Mouse (Mus musculus): Measurements from ENCODE around the gene Gm35315. TPM values are rescaled to one million over a fixed set of nuclear protein-coding genes. Genes with fewer than 3 reads are reported as not detected.
A peak's percentile ranks its signal among the peaks of the same experiment; 100 is the strongest.
"Not testable (repeated sequence)": the region's sequence is repeated elsewhere in the genome, so short reads cannot be mapped to it uniquely, and the experiment has no call there.

Gm35315 gene
- polyA plus RNA-seq, 1 experiment from 2014 or later = 1.1 TPM

- Histone ChIP-seq H3K4me2 (ENCODE audit: low read length) (peak overlapping the region; percentile 49), H3K9me3 (ENCODE audit: control insufficient read depth, low read length) (no peaks in the 10 kb centered on the region), H3K27me3 (replicated peaks; ENCODE audit: control insufficient read depth, insufficient read depth, low read length) (no peaks in the 10 kb centered on the region), H3K9ac (ENCODE audit: low read length) (peak overlapping the region; percentile 37), H3K36me3 (ENCODE audit: control insufficient read depth, insufficient read depth, low read length) (no peaks in the 10 kb centered on the region), H3K4me3 (ENCODE audit: low read depth, low read length) (peak overlapping the region; percentile 42), H3K27ac (ENCODE audit: low read depth) (peak overlapping the region; percentile 55), H3K4me1 (replicated peaks; ENCODE audit: control insufficient read depth, insufficient read depth, low read length) (no peaks in the 10 kb centered on the region)
- WGBS = 5% methylated on average over 4 of the region's 4 CpGs
- peak; percentile 50 for DNase-seq (ENCODE audit: low spot score)
- ATAC-seq (replicated peaks; ENCODE audit: low FRiP score, low TSS enrichment, low read depth) = peak; percentile 23
Measured at GRCm38 (mm10) chr5:110094847-110095213, 610 bp upstream of the Gm35315 start.

- Histone ChIP-seq H3K4me1 (replicated peaks; ENCODE audit: control insufficient read depth, insufficient read depth, low read length) (no peaks in the 10 kb centered on the region), H3K9me3 (ENCODE audit: control insufficient read depth, low read length) (no peaks in the 10 kb centered on the region), H3K4me3 (ENCODE audit: low read depth, low read length) (no peak overlapping the region), H3K27ac (ENCODE audit: low read depth) (no peak overlapping the region), H3K27me3 (replicated peaks; ENCODE audit: control insufficient read depth, insufficient read depth, low read length) (no peaks in the 10 kb centered on the region), H3K36me3 (ENCODE audit: control insufficient read depth, insufficient read depth, low read length) (no peaks in the 10 kb centered on the region), H3K4me2 (ENCODE audit: low read length) (no peak overlapping the region), H3K9ac (ENCODE audit: low read length) (no peak overlapping the region)
- DNase-seq (ENCODE audit: low spot score) (no peak), ATAC-seq (replicated peaks; ENCODE audit: low FRiP score, low TSS enrichment, low read depth) (no peak)
- 70% methylated on average over 2 of the region's 2 CpGs for WGBS
Measured at GRCm38 (mm10) chr5:110091546-110091945, 2.7 kb downstream of the Gm35315 start.

GRCm38 (mm10) chr5:110086161-110086866 lies 7.9 kb downstream of the Gm35315 start:
- Histone ChIP-seq H3K36me3 (ENCODE audit: control insufficient read depth, insufficient read depth, low read length) (no peaks in the 10 kb centered on the region), H3K27me3 (replicated peaks; ENCODE audit: control insufficient read depth, insufficient read depth, low read length) (no peaks in the 10 kb centered on the region), H3K4me2 (ENCODE audit: low read length) (no peak overlapping the region), H3K27ac (ENCODE audit: low read depth) (no peak overlapping the region), H3K9me3 (ENCODE audit: control insufficient read depth, low read length) (no peaks in the 10 kb centered on the region), H3K9ac (ENCODE audit: low read length) (no peak overlapping the region), H3K4me1 (replicated peaks; ENCODE audit: control insufficient read depth, insufficient read depth, low read length) (no peaks in the 10 kb centered on the region), H3K4me3 (ENCODE audit: low read depth, low read length) (no peak overlapping the region)
- DNase-seq (ENCODE audit: low spot score) (no peak), ATAC-seq (replicated peaks; ENCODE audit: low FRiP score, low TSS enrichment, low read depth) (no peak)
- WGBS = 30% methylated on average over 14 of the region's 14 CpGs

GRCm38 (mm10) chr5:110082961-110083360 lies 11.3 kb downstream of the Gm35315 start:
- Histone ChIP-seq H3K9me3 (ENCODE audit: control insufficient read depth, low read length) (peaks cover 20% of the 10 kb centered on the region), H3K9ac (ENCODE audit: low read length) (no peak overlapping the region), H3K4me2 (ENCODE audit: low read length) (no peak overlapping the region), H3K4me1 (replicated peaks; ENCODE audit: control insufficient read depth, insufficient read depth, low read length) (no peaks in the 10 kb centered on the region), H3K36me3 (ENCODE audit: control insufficient read depth, insufficient read depth, low read length) (no peaks in the 10 kb centered on the region), H3K27ac (ENCODE audit: low read depth) (no peak overlapping the region), H3K4me3 (ENCODE audit: low read depth, low read length) (no peak overlapping the region), H3K27me3 (replicated peaks; ENCODE audit: control insufficient read depth, insufficient read depth, low read length) (no peaks in the 10 kb centered on the region)
- DNase-seq (ENCODE audit: low spot score) (no peak), ATAC-seq (replicated peaks; ENCODE audit: low FRiP score, low TSS enrichment, low read depth) (no peak)
- 81% methylated on average over 4 of the region's 4 CpGs for WGBS

- not testable (repeated sequence) for H3K9ac ChIP-seq (ENCODE audit: low read length); H3K4me3 ChIP-seq (ENCODE audit: low read depth, low read length); H3K36me3 ChIP-seq (ENCODE audit: control insufficient read depth, insufficient read depth, low read length); H3K27me3 ChIP-seq (replicated peaks; ENCODE audit: control insufficient read depth, insufficient read depth, low read length); ATAC-seq (replicated peaks; ENCODE audit: low FRiP score, low TSS enrichment, low read depth); DNase-seq (ENCODE audit: low spot score); H3K27ac ChIP-seq (ENCODE audit: low read depth); H3K4me1 ChIP-seq (replicated peaks; ENCODE audit: control insufficient read depth, insufficient read depth, low read length); H3K4me2 ChIP-seq (ENCODE audit: low read length)
- peaks cover 14% of the 10 kb centered on the region for H3K9me3 ChIP-seq (ENCODE audit: control insufficient read depth, low read length)
- 70% methylated on average over 2 of the region's 2 CpGs for WGBS
Measured at GRCm38 (mm10) chr5:110072413-110072812, 21.8 kb downstream of the Gm35315 start, which contains the start of gene Gm17655. Gene Gm17655 (minus strand): TSS chr5:110072513.

GRCm38 (mm10) chr5:110057637-110058408 lies 36.4 kb downstream of the Gm35315 start:
- Histone ChIP-seq H3K36me3 (ENCODE audit: control insufficient read depth, insufficient read depth, low read length) (no peaks in the 10 kb centered on the region), H3K27me3 (replicated peaks; ENCODE audit: control insufficient read depth, insufficient read depth, low read length) (no peaks in the 10 kb centered on the region), H3K4me1 (replicated peaks; ENCODE audit: control insufficient read depth, insufficient read depth, low read length) (no peaks in the 10 kb centered on the region), H3K9ac (ENCODE audit: low read length) (peak overlapping the region; percentile 47), H3K27ac (ENCODE audit: low read depth) (peak overlapping the region; percentile 64; the same call in 1 of the 2 replicates), H3K4me2 (ENCODE audit: low read length) (peak overlapping the region; percentile 48), H3K4me3 (ENCODE audit: low read depth, low read length) (peak overlapping the region; percentile 65), H3K9me3 (ENCODE audit: control insufficient read depth, low read length) (no peaks in the 10 kb centered on the region)
- DNase-seq (ENCODE audit: low spot score) = peak; percentile 86
- 2% methylated on average over 19 of the region's 19 CpGs for WGBS
- peak; percentile 99 for ATAC-seq (replicated peaks; ENCODE audit: low FRiP score, low TSS enrichment, low read depth)

Other genes starting within 250 kb of the Gm35315 start
- 0.58 and 0.82 TPM in 2 replicates for gene Gm15446, start 171.0 kb downstream of the Gm35315 start, polyA plus RNA-seq (2014; fragmentation: Nextera tagmentation; extraction: Ambion mirVana)
- 19.5 and 20.0 TPM in 2 replicates for gene Zfp932, start 97.9 kb downstream of the Gm35315 start, polyA plus RNA-seq (2014; fragmentation: Nextera tagmentation; extraction: Ambion mirVana)
- gene Gm17655, start 21.9 kb downstream of the Gm35315 start, polyA plus RNA-seq (2014; fragmentation: Nextera tagmentation; extraction: Ambion mirVana) = 3.0 TPM in 2 replicates
- 0.74 and 0.86 TPM in 2 replicates for gene Plcxd1, start 5.5 kb upstream of the Gm35315 start, polyA plus RNA-seq (2014; fragmentation: Nextera tagmentation; extraction: Ambion mirVana)
- gene Gtpbp6, start 13.8 kb upstream of the Gm35315 start, polyA plus RNA-seq (2014; fragmentation: Nextera tagmentation; extraction: Ambion mirVana) = 29.3 and 31.0 TPM in 2 replicates
- gene Zfp605, start 15.7 kb upstream of the Gm35315 start, polyA plus RNA-seq (2014; fragmentation: Nextera tagmentation; extraction: Ambion mirVana) = 3.5 and 5.1 TPM in 2 replicates
- 35.7 and 41.1 TPM in 2 replicates for gene Chfr, start 41.4 kb upstream of the Gm35315 start, polyA plus RNA-seq (2014; fragmentation: Nextera tagmentation; extraction: Ambion mirVana)
- 19.5 and 21.9 TPM in 2 replicates for gene Golga3, start 82.3 kb upstream of the Gm35315 start, polyA plus RNA-seq (2014; fragmentation: Nextera tagmentation; extraction: Ambion mirVana)
- gene Ankle2, start 136.6 kb upstream of the Gm35315 start, polyA plus RNA-seq (2014; fragmentation: Nextera tagmentation; extraction: Ambion mirVana) = 30.6 and 32.6 TPM in 2 replicates
- 71.6 and 76.9 TPM in 2 replicates for gene Pgam5, start 175.5 kb upstream of the Gm35315 start, polyA plus RNA-seq (2014; fragmentation: Nextera tagmentation; extraction: Ambion mirVana)
- gene Pxmp2, start 191.8 kb upstream of the Gm35315 start, polyA plus RNA-seq (2014; fragmentation: Nextera tagmentation; extraction: Ambion mirVana) = 7.2 and 9.0 TPM in 2 replicates
- 33.3 and 36.0 TPM in 2 replicates for gene Pole, start 191.9 kb upstream of the Gm35315 start, polyA plus RNA-seq (2014; fragmentation: Nextera tagmentation; extraction: Ambion mirVana)
- gene P2rx2, start 248.8 kb upstream of the Gm35315 start, polyA plus RNA-seq (2014; fragmentation: Nextera tagmentation; extraction: Ambion mirVana) = 0.77 and 1.1 TPM in 2 replicates